Mouse (Mus musculus) embryonic stem cell, embryonic (primary cell): ENCODE results near the gene Psapl1.

Experiments used
- CTCF ChIA-PET, 4 experiments: fragments of 300-600 bp in 2 of 4; fragments of 350-600 bp in 2 of 4; sonication (Branson Sonifier 250); formaldehyde crosslinking; loops; one replicate each; lab custom pipeline; 2022; ENCODE audit warnings: inconsistent platforms in 2 of 4; lab: Charles Lee
- POLR2A ChIA-PET, 4 experiments: fragments of 300-600 bp in 2 of 4; fragments of 350-600 bp in 2 of 4; sonication (Branson Sonifier 250); formaldehyde crosslinking; loops; one replicate each; lab custom pipeline; 2022; ENCODE audit warnings: antibody characterized with exemption in 4 of 4, inconsistent platforms in 1 of 4; lab: Charles Lee

Gene Psapl1

DNA sequence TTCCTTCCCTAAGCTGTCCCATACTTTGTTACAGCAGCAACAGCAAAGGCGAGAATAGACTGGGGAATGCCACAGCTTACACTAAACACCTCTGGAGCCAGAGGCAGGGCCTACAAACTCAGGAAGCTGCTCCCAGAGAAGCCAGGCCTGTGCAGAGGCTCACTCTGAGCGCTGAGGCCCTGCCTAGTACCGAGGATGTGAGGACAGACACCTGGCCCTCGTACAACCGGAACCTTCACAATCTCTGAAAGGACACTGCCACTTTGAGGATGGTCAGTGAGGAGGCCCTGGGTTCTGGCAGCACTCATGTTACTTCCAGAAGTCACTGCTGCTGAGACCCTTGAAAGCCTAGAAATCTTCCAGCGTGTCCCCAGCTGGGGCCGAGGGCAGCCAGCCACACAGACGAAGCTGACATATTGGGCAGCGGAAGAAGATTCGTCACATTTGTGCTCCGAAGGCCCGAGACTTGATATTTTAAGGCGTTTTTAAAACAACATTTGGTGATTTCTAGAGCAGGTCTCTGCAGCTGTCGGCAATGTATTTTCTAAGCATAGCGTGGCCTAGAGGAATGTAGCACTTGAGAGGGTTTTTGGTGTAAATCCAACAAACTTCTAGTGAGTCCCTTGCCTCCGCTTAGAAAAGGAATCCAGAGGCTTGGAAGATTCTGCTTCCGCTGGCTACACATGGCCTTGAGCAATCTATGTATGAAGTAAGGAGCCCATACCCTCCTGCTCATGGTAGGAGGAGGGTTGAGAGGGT is 49.1 kb downstream of the Psapl1 start:
- ChIA-PET CTCF (no interaction called here), POLR2A (interaction anchor here in 1 of 4 experiments (1.3 to 2.0 kb wide), 2 partner anchors 11 to 34 kb away, joined by 3 to 4 read pairs; no protein-coding TSS in a partner anchor)

GRCm38 (mm10) chr5:36254642-36255516 is 51.1 kb downstream of the Psapl1 start:
- ChIA-PET POLR2A (interaction anchor here in 2 of 4 experiments (0.6 to 1.2 kb wide), 2 partner anchors 18 to 648 kb away, joined by 3 to 5 read pairs; no protein-coding TSS in a partner anchor), CTCF (interaction anchor here in 1 of 4 experiments (0.6 kb wide), 1 partner anchor 460 kb away, joined by 4 read pairs; no protein-coding TSS in a partner anchor)
